Mouse (Mus musculus): ENCODE measurements around the gene Gm6096. TPM values are rescaled to one million over a fixed set of nuclear protein-coding genes. Genes with fewer than 3 reads are reported as not detected.

The Gm6096 gene
- total RNA-seq, 1 experiment from 2014 or later, result not detected

DNA sequence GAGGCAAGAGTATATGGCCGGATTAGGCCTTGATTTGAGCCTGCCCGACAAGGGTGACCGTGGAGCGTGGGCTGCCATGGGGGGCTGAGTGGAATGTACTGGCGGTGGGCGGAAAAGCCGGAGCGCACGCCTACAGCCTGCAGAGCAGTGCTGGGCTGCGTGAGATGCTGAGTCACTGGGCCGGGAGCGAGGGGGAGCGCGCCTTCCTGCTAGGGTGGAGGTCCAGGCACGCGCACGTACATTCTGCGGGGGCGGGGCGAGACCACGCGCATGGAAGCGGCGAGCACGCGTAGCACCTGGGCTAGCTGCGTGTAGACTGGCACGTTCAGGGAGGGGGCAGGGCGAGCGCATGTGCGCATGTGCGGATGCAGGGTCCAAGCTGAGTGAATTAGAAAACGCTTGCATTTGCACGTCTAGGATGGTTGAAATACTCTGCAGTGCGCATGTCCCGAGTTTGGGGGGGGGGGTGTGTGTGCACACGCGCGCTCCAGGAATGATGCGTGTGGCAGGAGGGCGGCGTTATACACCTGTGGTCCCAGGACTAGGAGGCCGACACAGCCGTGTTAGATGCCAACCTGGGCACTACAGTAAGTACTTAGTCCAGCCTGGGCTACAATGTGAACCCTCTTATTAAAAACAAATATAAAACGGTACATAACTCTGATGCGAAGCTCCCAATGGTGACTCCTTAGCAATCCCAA lies 16.8 kb upstream of the Gm6096 start:
- peak; percentile 69 for ATAC-seq (replicated peaks; ENCODE audit: insufficient number of reproducible peaks, low FRiP score, low TSS enrichment, poor library complexity, severe bottlenecking)

DNA sequence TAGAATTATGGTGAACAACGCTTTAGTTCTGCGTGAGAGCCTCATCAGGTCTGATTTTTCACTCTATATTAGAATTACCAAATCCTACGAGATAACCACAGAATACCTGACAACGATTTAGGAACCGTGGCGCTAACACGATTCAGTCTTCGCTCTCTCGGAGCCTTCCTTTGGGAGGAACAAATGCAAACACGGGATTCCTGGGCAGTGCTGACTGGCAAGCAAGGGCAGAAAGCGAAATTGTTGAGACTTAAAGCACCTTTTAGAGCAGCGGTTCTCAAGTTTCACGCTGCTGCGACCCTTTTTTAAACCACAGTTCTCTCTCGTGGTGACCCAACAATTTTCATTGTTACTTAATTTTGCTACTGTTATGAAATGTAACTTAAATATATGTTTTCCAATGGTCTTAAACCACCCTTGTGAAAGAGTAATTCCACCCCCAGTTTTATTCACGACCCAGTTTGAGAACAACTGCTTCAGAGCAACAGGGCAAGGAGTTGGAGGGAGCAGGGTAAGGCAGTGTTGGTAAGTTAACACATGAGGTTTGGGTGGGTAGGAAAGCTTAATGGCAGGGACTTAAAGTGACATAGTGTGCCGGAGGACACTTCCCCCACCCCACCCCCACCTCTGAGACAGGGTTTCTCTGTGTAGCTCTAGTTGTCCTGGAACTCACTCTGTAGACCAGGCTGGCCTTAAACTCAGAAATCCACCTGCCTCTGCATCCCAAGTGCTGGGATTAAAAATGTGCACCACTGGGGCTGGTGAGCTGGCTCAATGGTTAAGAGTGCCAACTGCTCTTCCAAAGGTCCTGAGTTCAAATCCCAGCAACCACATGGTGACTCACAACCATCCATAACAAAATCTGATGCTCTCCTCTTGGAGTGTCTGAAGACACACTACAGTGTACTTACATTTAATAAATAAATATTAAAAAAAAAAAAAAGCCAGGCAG lies 16.0 kb upstream of the Gm6096 start:
- ATAC-seq (replicated peaks; ENCODE audit: insufficient number of reproducible peaks, low FRiP score, low TSS enrichment, poor library complexity, severe bottlenecking), result no peak

DNA sequence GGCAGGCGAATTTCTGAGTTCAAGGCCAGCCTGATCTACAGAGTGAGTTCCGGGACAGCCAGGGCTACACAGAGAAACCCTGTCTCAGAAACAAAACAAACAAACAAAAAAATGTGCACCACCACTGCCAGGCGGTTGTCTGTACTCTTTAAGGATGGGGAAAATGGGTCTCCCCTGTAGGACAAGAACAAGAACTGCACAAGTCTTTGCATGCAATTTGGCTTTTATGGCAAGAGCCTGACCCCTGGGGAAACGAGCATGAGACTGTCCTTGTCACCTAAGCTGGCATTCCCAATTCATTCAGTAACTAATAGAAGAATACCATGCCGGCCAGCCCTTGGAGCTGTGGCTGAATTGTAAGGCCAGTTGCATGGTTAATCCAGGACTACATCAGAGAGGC lies 15.2 kb upstream of the Gm6096 start:
- ATAC-seq (replicated peaks; ENCODE audit: insufficient number of reproducible peaks, low FRiP score, low TSS enrichment, poor library complexity, severe bottlenecking), result no peak

DNA sequence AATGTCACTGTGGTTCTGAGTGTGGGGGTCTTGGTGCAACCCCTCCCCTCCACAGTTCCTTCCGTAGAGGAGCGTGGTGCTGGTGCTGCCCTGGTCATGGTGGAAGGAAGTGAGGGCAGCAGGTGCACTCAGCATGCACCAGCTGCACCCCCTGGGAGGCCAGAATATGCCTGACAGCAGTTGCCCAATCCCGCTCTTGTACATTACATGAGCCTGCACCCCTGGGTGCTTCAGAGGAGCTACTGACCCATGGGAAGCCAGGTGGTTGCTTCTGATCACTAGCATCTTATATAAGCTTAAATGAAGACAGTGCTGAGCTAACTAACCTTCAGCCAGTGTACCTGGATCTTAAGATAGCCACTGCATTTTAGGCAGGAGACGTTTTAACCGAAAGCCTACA lies 12.8 kb upstream of the Gm6096 start:
- ATAC-seq (replicated peaks; ENCODE audit: insufficient number of reproducible peaks, low FRiP score, low TSS enrichment, poor library complexity, severe bottlenecking), result no peak

DNA sequence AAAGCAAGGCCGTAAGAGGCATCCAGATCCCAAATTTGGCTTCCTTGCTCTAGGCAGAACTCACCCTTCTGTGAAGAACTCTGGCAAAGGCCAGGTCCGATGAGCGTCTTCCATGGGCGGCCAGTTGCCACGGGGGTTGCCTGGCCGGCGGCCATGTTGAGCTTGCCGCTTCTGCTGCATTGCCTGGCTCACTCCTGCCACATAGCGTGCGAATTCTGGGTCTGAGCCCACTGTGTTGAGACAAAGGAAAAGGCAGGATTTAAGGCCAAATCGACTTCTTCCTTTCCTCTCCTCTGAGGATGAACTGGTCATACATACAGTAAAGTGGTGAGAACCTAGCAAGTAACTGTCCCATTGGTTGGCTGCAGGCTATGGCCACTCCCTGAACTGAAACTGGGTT lies 8.7 kb upstream of the Gm6096 start:
- no peak for ATAC-seq (replicated peaks; ENCODE audit: insufficient number of reproducible peaks, low FRiP score, low TSS enrichment, poor library complexity, severe bottlenecking)

DNA sequence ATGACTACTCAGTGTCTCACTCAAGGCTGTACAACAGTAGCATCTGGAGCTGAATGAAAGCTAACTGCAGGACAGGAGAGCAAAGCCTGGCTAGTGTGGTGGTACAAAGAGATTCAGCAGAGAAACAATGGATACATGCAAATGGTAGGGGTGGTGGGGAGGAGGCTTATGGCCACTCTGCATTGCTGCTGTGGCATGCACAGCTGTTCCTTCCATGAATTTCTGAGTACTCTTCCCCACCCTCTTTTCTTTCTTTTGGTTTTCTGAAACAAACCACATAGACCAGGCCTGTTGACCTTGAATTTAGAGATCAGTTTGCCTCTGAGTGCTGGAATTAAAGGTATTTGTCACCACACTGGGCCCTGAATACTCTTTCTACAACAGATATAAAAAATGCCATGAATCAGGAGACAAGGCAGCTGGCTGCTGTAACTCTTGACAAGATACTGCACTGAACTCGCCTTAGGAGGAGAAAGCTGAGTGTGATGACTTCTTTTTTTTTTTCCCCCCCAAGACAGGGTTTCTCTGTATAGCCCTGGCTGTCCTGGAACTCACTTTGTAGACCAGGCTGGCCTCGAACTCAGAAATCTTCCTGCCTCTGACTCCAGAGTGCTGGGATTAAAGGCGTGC lies 3.9 kb upstream of the Gm6096 start:
- ATAC-seq (replicated peaks; ENCODE audit: insufficient number of reproducible peaks, low FRiP score, low TSS enrichment, poor library complexity, severe bottlenecking), result no peak

DNA sequence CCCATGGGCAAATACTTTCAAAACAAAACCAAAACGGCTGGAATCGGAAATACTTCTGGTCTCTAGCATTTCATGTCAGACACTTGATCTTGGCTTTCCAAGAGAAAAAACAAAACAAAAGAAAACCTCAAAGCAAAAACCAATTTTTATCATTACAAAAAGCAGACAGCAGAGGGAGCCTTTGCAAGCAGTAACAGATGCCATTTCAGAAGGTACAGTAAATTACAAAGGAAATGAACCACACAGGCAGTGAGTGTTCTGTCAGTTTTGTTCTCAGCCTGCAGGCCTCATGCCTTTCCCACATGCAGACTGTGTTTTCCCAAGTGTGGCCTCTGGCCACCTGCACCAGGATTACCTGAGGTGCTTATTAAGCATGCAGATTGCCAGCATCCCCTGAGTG lies 1.2 kb downstream of the Gm6096 start:
- ATAC-seq (replicated peaks; ENCODE audit: insufficient number of reproducible peaks, low FRiP score, low TSS enrichment, poor library complexity, severe bottlenecking), result no peak

DNA sequence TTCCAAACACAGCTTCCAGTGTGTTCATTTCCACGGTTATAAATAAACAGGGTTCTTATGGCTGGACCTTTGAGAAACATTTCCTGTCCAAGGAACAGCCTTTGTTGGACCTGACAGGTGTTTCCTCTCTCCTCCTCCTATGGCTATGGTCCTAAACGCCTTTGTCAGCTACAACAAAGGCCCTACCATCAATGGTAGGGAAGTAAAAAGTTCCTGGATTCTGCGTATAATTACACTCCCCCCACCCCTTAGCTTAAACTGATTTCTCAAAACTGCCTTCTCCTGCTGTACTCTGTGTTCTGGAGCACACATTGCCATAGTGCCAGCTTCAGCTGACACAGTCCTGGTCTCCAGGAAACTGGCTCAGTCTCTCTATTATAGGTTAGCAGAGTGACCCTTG lies 4.3 kb downstream of the Gm6096 start:
- no peak for ATAC-seq (replicated peaks; ENCODE audit: insufficient number of reproducible peaks, low FRiP score, low TSS enrichment, poor library complexity, severe bottlenecking)

DNA sequence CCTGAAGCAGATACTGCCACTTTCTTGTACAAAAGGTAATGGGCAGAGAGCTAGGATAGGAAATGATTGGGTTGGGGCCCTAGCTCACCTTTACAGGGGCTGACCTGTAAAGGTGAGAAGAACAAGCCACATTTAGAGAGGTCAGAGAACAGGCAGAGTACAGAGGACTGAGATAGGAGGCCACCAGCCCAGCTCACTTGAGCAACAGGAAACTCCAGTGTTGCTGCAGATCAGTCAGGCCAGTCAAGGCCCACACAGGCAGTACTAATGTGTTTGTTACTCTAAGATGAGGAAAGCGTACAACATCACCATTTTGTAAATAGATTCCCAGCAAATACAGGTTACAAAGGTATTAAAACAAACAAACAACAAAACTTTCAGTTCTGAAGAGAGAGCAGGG lies 5.1 kb downstream of the Gm6096 start:
- ATAC-seq (replicated peaks; ENCODE audit: insufficient number of reproducible peaks, low FRiP score, low TSS enrichment, poor library complexity, severe bottlenecking), result no peak

DNA sequence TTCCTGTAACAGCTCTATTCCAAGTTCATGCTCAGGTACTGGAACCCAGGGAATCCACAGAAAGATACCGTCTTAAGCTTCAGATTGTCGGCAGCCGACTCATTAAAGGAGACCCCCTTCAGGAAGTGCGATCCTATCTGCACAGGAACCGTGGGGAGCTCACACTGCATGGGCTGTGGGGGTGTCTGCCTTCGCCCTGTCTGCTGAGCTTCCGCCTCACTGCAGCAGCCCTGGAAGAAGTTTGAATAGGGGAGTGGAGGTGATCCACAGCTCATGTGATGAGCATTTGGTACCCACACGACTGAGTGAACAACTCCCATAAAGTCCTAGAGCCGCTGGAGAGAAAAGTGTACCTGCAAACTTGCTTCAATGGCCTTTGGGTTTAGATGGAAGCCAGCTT lies 6.4 kb downstream of the Gm6096 start:
- ATAC-seq (replicated peaks; ENCODE audit: insufficient number of reproducible peaks, low FRiP score, low TSS enrichment, poor library complexity, severe bottlenecking), result no peak

DNA sequence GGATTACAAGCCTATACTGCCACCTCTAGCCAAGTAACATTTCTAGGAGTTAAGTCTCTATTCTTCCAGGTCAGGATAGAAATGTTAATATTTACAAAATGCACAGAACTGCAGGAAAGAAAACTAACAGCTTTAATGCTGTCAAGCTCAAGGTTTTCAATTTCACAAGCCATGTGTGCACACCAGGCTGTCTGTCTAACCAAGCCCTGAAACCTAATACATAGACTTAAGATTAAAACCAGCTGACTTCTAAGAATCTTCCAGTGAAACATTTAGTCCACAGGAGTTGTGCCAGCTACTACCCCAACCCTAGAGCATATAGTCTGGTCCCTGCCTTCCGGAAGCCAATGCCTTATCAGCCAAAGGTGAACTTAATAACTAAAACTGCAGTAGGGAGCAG lies 7.6 kb downstream of the Gm6096 start:
- no peak for ATAC-seq (replicated peaks; ENCODE audit: insufficient number of reproducible peaks, low FRiP score, low TSS enrichment, poor library complexity, severe bottlenecking)

DNA sequence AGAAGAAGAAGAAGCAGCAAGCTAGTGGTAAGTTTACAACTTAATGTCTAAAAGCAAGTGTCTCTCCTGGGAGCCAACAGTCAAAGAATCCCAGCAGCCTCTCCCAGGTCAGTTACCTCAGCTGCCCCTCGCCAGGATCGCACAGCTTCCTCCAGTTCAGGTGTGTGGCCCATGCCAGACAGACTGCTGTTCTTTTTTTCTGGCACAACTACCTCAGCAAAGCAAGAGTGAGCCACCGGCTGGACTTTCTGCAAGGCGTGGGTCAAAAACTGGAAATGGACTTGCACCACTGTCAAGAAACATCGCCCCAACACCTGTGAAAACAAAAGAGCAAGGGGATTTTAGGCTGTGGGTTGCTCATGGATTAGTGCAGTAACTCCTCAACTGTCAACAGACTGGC lies 12.6 kb downstream of the Gm6096 start:
- no peak for ATAC-seq (replicated peaks; ENCODE audit: insufficient number of reproducible peaks, low FRiP score, low TSS enrichment, poor library complexity, severe bottlenecking)

DNA sequence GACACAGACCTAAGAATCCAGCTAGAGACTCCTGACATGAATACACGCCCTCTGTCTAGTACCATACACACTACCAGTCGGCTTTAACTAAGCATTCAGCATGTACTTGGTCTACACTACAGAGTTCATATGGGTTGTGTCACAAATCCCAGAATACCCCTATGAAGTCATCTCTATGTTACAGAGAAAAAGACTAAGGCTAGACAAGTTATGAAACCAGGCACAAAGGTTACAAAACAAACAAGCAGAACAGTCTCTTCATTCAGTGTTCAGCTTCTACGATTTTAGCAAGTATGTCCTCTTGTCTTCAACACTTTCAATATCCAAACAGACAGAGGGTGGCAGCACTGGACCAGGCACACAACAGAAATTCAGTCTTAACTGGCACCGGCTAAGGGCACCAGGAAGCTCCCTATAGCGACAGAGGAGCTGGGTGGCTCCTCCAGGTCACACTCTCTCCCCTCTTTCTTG lies 15.1 kb downstream of the Gm6096 start:
- ATAC-seq (replicated peaks; ENCODE audit: insufficient number of reproducible peaks, low FRiP score, low TSS enrichment, poor library complexity, severe bottlenecking), result peak; percentile 66; the same call in 1 of the 2 replicates

DNA sequence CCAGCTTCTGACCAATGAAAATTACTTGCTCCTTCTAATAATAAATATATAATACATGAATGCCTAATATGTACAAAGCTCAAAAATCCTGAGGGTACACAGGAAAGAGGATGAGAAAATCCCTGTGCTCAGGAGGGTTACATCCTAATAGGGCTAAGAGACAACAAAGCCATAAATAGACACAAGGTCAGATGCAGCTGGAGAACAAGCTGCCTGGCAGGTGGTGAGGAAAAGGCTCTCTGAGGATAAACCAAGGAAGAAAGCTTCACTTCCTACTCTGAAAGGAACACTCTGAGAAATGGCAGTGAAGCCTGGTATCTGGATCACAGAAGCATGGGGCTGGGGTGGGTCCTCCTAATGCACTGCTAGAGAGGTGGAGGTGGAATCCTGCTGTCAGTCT lies 15.6 kb downstream of the Gm6096 start:
- ATAC-seq (replicated peaks; ENCODE audit: insufficient number of reproducible peaks, low FRiP score, low TSS enrichment, poor library complexity, severe bottlenecking), result no peak

DNA sequence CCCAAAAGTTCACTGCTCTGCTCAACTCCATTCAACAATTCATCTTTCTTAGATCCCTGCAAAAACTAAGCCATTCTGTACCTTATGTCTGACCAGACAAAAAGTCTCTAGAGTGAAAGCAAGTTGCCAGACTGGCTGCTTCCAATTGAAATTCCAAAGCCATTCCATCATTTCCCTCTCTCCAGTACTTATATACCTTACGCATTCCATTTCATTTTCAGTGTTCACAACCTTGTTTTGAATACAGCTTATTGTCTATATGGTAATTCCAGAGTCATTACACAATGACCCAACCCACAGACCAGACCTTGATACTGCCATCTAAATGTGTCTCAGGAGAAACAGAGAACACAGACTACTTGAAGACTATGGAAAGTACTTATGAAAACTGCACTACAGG lies 17.6 kb downstream of the Gm6096 start:
- ATAC-seq (replicated peaks; ENCODE audit: insufficient number of reproducible peaks, low FRiP score, low TSS enrichment, poor library complexity, severe bottlenecking), result no peak

DNA sequence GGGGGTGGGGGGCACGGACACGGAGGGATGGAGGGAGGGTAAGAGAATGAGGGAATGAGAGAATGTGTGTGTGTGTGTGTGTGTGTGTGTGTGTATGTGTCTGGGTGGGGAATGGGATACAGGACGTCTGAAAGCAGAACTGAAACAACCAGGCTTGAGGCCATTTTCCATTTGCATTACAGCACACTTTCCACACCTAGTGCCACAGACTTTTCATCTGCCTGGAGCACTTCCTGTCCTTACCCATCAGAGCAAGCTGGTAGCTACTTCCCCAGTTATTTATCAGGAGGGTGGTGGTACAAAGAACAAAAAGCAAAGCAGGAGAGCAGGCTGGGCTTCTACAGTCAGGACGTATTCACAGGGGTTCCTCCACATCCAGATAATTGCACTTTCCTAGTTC lies 21.6 kb downstream of the Gm6096 start:
- ATAC-seq (replicated peaks; ENCODE audit: insufficient number of reproducible peaks, low FRiP score, low TSS enrichment, poor library complexity, severe bottlenecking), result peak; percentile 40; the same call in 1 of the 2 replicates

DNA sequence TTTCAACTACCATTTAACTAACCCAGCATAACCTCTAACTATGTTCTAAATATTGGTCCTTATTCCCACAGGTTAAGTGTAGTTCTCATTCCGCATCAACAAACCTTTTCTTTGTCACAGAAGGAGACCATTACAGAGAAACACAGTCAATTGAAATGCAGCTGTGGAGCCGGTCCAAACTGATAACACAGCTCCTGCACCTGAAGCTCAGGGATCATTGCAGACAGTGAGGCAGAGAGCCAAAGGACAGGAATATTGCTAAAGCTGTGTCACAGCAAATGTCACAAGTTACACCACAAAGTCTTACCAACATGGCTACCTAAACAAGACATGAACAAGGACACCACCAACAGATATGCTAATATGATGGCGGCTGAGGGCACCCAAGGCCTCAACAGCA lies 25.2 kb downstream of the Gm6096 start:
- no peak for ATAC-seq (replicated peaks; ENCODE audit: insufficient number of reproducible peaks, low FRiP score, low TSS enrichment, poor library complexity, severe bottlenecking)

DNA sequence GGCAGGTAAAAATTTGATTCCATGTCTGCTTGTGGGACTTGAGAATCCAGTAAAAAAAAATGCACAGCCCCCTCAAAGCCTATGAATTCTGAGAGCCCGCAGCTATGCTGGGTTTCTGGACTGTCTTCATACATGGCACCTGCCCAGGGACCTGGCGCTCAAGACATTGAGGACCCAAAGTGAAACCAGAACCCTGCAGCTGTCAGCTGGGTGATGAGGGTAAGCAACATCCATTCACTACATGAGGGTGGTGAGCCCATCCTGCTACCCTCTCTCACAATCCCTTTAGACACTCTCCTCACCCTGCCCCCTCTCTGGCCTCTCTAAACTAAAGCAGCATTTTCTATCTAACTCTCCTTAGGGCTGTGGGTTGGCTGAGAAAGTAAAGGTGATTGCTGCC lies 26.8 kb downstream of the Gm6096 start:
- ATAC-seq (replicated peaks; ENCODE audit: insufficient number of reproducible peaks, low FRiP score, low TSS enrichment, poor library complexity, severe bottlenecking), result no peak

DNA sequence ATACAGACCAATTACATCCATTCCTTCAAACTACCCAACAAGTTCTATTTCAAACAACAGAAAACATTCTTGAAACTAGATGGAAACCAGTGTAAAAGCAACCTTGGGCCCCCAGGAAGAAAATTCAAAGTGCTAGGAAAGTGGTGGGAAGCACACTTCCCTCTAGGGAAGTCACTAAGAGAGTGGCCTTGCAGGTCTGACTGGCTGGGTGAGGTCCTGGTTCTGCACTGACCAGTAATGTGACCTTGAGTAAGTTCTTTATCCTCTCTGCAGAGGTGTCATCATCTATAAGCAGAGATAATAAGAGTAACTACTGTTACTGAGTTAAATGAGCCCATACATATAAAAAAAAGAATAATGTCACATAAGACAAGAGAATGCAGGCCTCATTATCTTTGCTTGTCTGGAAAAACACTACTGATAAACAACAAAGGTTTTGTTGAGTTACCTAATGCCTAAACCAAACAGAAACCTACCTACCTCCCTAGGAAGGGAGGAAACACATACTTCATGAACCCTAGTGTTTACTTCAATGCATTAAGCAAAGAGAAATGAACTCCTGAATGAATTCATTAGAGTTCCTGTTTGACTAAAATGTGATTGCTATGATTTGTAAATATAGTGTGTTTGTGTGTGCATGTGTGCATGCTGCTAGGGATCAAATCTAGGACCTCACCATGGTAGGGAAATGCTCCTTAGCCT lies 39.8 kb downstream of the Gm6096 start:
- ATAC-seq (replicated peaks; ENCODE audit: insufficient number of reproducible peaks, low FRiP score, low TSS enrichment, poor library complexity, severe bottlenecking), result no peak

Data from monocyte, adult 5-6 weeks (primary cell).